Mouse (Mus musculus) E14TG2a.4 (cell line): Measurements from ENCODE around the gene Rdh7.
"Not testable (repeated sequence)": the region's sequence is repeated elsewhere in the genome, so short reads cannot be mapped to it uniquely, and the experiment has no call there.

Source experiments
- H3K27me3 ChIP-seq: 2 replicates; pipeline ENCODE4 v1.6.1; 2014; ENCODE audit warnings: low read length, control low read depth; ENCODE audit not compliant: insufficient read depth
- H3K36me3 ChIP-seq: 2 replicates; pipeline ENCODE4 v1.6.1; 2014; ENCODE audit warnings: low read length, control low read depth; ENCODE audit not compliant: insufficient read depth
- H3K4me1 ChIP-seq: replicated peaks from 2 replicates; pipeline ENCODE4 v1.6.1; 2014; ENCODE audit warnings: low read depth, low read length, control low read depth
- H3K4me3 ChIP-seq: replicated peaks from 2 replicates; pipeline ENCODE4 v1.5.1; 2014; ENCODE audit warnings: mild to moderate bottlenecking, low read length
- H3K9me3 ChIP-seq: 2 replicates; pipeline ENCODE4 v1.6.1; 2014; ENCODE audit warnings: low read length, control low read depth
- CTCF ChIP-seq: conservative IDR thresholded peaks from 2 replicates; pipeline ENCODE4 v1.5.1; 2014; ENCODE audit warnings: low read length
- NANOG ChIP-seq: IDR thresholded peaks from 2 replicates; pipeline ENCODE4 v1.6.1; 2014; ENCODE audit warnings: borderline replicate concordance, low read length, mixed read lengths
- POU5F1 ChIP-seq: IDR thresholded peaks from 2 replicates; pipeline ENCODE4 v1.6.1; 2014; ENCODE audit warnings: low read length, borderline replicate concordance

The Rdh7 gene

GRCm38 (mm10) chr10:127898218-127898617 lies 9.6 kb upstream of the Rdh7 start, which contains the start of gene Sdr9c7:
Gene Sdr9c7, plus strand, starts transcription at chr10:127898518.
- Histone ChIP-seq H3K27me3 (peaks cover 3% of the 10 kb centered on the region; the same call in 1 of the 2 replicates), H3K36me3 (no peaks in the 10 kb centered on the region), H3K4me3 (0 out of 2 replicates have a peak within 1 kb of the TSS, but pooled peaks have one; percentile 21), H3K9me3 (no peaks in the 10 kb centered on the region), H3K4me1 (peaks cover 75% of the 10 kb centered on the region)
- TF ChIP-seq NANOG (no peak), CTCF (no peak), POU5F1 (no peak)

- H3K4me1 ChIP-seq = peaks cover 79% of the 10 kb centered on the region
These were observed 8.9 kb upstream of the Rdh7 start for GRCm38 (mm10) chr10:127897506-127897905.

DNA sequence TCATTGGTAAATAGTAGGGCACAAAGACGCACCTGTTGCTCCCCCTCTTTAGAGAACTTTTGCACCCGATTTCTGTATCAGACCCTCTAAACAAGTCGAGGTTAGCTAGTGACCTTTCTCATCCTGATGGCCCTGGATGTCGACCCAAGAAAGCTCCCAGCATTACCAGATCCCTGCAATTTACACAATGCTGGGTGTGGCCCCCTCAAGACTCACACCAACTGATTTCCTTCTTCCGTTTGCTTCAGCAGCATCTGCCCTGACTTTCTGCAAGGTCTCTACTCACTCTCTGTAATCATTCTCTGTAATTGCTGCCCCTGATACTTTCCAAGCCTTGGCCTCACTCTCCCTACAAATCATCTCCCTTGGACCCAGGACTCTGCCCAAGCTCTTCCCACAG lies 8.1 kb upstream of the Rdh7 start:
- Histone ChIP-seq H3K4me3 (no peak overlapping the region; the same call in 1 of the 2 replicates), H3K9me3 (0 out of 2 replicates have a peak, but pooled peaks cover under 1% of the 10 kb centered on the region), H3K4me1 (peaks cover 85% of the 10 kb centered on the region), H3K27me3 (peaks cover 3% of the 10 kb centered on the region; the same call in 1 of the 2 replicates), H3K36me3 (no peaks in the 10 kb centered on the region)
- no peak for TF ChIP-seq POU5F1
- no peak for TF ChIP-seq NANOG
- TF ChIP-seq CTCF = no peak

More at GRCm38 (mm10) chr10:127897506-127897905, 8.9 kb upstream of the Rdh7 start:
- Histone ChIP-seq H3K36me3 (no peaks in the 10 kb centered on the region), H3K4me3 (peak overlapping the region; percentile 21; the same call in 1 of the 2 replicates), H3K9me3 (no peaks in the 10 kb centered on the region), H3K27me3 (peaks cover 3% of the 10 kb centered on the region; the same call in 1 of the 2 replicates)
- TF ChIP-seq POU5F1 (no peak), NANOG (no peak), CTCF (no peak)

DNA sequence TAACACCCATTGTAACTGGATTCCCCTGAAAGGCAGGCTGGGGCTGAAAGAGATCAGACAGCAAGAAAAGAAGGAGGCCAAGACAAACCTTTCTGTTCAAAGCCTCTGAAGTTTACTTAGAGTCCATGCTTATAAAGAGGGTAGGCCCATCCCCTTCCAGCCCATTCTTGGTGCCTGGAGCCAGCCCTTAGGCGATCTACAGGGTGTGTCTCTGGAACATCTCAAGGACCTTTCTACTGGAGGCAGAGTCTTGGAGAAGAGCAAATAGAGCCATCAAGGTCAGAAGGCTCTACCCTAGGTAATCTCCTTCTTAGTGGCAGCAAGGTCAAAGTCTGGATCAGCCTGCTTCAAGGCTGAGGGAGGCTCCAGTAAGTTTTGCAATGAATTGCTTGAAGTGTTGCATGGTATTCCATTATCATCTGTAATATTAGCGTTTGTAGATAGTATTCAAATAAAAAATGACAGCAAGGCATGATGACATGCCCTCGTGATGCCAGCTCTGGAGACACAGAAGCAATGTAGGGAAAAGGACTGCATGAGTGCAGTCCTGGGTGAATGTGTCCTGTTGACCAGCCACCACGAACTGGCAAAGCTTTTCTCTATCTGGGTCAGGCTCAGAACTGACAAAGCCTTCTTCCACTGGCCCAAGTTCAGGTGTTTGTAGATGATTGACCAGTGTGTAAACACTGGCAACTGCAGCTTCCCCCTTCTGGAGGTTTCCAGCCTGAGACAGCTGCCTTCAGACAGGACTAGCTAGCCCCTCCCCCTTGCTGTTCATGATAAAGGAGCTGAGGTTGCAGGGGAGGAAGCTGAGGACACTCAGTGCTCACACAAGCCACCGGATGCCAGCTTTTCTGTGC lies 4.8 kb upstream of the Rdh7 start:
- peaks cover 78% of the 10 kb centered on the region for H3K4me1 ChIP-seq
- not testable (repeated sequence) for H3K27me3 ChIP-seq, H3K4me3 ChIP-seq, H3K9me3 ChIP-seq, H3K36me3 ChIP-seq

DNA sequence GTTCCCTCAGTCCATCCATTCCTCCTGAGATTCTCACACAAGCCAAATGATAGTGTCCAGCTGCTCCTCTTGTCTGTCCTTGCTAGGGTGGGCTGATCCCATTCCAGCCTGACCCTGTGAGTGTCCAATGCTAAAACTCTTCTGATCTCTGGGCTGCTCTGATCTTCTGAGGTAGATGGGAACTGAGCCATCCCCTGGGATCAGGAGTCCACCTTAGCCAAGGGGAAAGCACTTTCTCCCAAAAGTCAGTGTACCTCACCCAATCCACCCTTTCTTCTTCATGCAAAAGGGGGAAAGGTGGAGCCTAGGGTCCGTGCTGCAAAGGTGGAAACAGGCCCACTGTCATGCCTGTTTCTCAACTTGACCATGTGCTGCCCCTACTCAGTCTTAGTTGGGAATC lies 2.9 kb upstream of the Rdh7 start:
- Histone ChIP-seq H3K4me3 (no peak overlapping the region), H3K4me1 (peaks cover 59% of the 10 kb centered on the region), H3K36me3 (no peaks in the 10 kb centered on the region), H3K27me3 (no peaks in the 10 kb centered on the region), H3K9me3 (peaks cover 7% of the 10 kb centered on the region; the same call in 1 of the 2 replicates)
- TF ChIP-seq POU5F1 (no peak), CTCF (no peak)

DNA sequence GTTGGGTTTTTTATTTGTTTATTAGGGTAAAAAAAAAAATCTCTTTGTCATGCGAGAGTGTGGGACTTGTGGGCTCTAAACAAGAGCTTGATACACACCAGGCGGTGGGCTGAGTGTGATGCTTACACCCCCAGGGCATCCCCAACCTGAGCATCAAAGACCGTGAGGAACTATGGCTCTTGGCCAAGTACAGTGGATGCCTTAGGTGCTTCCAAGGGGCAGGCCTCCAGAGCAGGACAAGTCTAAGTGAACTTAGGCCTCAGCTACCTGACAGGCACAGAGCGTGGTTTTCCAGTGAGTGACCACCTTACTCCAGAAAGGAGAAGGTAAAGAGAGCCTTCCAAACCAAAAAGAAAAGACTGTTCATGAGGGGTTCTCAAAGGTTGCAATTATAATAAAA lies 1.6 kb downstream of the Rdh7 start:
- H3K9me3 ChIP-seq = peaks cover 7% of the 10 kb centered on the region; the same call in 1 of the 2 replicates
- H3K36me3 ChIP-seq = no peaks in the 10 kb centered on the region
- no peak for TF ChIP-seq NANOG
- TF ChIP-seq CTCF = no peak
- no peak for TF ChIP-seq POU5F1
- no peaks in the 10 kb centered on the region for H3K27me3 ChIP-seq
- peaks cover 37% of the 10 kb centered on the region for H3K4me1 ChIP-seq
- no peak overlapping the region for H3K4me3 ChIP-seq

DNA sequence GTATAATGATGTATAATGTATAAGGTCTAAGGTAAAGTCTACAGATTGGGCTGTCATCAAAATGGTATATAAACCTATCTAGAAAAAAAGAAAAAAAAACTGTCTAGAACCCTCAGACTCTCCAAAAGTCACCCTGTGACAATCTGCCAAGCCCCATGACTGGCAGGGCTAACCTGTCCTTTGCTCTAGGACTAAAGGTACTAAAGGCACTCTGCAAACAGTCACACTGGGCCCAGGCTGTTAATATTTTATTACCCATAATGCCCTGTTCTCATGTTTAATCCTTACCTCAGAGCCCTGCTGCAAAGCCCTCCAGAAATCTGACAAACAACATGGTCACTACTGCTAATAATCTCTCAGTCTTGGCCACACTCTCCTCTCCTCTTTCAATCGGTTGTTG lies 2.1 kb downstream of the Rdh7 start:
- Histone ChIP-seq H3K36me3 (no peaks in the 10 kb centered on the region), H3K4me1 (peaks cover 33% of the 10 kb centered on the region), H3K9me3 (peaks cover 6% of the 10 kb centered on the region; the same call in 1 of the 2 replicates), H3K27me3 (no peaks in the 10 kb centered on the region), H3K4me3 (no peak overlapping the region)
- TF ChIP-seq POU5F1 (no peak), NANOG (no peak), CTCF (no peak)

DNA sequence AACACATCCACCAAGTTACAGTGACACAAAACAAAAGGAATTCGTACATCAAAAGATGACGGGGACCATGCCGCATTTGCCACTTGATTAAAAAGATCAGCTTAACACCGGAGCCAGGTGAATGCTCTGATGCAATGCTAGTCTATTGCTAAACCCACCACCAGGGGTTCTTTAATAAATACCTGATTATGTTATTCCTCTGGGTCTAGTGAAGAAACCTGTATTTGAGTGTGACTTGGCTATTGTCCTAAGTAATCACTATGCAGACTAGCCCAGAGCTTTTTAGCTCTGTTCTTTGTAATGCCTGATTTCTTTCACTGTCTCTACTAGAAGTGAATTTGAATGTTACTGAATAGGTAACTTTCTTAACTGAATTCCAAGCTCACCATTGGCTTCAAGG lies 7.6 kb downstream of the Rdh7 start:
- Histone ChIP-seq H3K36me3 (no peaks in the 10 kb centered on the region), H3K4me3 (no peak overlapping the region), H3K4me1 (peaks cover 62% of the 10 kb centered on the region), H3K9me3 (no peaks in the 10 kb centered on the region), H3K27me3 (no peaks in the 10 kb centered on the region)
- TF ChIP-seq CTCF = no peak
- TF ChIP-seq NANOG = peak; percentile 13; the same call in 1 of the 2 replicates
- no peak for TF ChIP-seq POU5F1

DNA sequence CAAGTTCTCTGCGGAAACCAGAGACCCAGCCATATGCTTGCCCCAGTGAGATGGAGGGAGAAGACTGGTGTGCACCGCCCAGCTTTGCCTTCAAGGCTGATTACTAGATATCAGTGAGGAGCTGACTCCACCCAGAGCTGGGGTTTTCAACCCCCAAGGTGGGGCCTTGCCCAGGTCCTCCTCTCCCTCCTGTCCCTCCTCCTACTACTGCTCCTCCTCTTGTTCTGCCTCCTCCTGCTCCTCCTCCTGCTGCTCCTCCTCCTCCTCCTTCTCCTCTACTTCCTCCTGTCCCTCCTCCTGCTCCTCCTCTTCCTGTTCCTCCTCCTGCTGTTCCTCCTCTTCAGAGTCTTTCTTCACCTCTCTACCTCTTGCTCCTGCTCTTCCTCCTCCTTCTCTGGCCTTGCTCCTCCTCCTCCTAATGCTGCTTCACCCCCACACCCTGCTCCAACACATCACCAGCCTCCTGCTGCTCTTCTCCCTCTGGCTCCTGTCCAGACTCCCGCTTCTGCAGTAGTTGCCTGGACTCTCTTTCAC lies 9.4 kb downstream of the Rdh7 start:
- TF ChIP-seq POU5F1 (no peak), NANOG (no peak), CTCF (no peak)
- no peaks in the 10 kb centered on the region for H3K36me3 ChIP-seq
- H3K4me3 ChIP-seq = no peak overlapping the region
- no peaks in the 10 kb centered on the region for H3K9me3 ChIP-seq
- H3K4me1 ChIP-seq = peaks cover 56% of the 10 kb centered on the region
- H3K27me3 ChIP-seq = no peaks in the 10 kb centered on the region
